Mouse (Mus musculus) olfactory bulb, adult 2 months (tissue): ENCODE results near the gene Fbxo39. TPM values are rescaled to one million over a fixed set of nuclear protein-coding genes. Genes with fewer than 3 reads are reported as not detected.

ENCODE experiments used
- H3K27ac ChIP-seq: fragments of 200-500 bp; 2 replicates; pipeline ENCODE4 v1.5.1; 2012; ENCODE audit warnings: low read depth, low read length; ENCODE audit not compliant: insufficient read depth
- H3K4me1 ChIP-seq: fragments of 200-500 bp; 2 replicates; pipeline ENCODE4 v1.6.1; 2012; ENCODE audit warnings: low read length; ENCODE audit not compliant: control insufficient read depth, insufficient read depth
- H3K4me3 ChIP-seq: fragments of 200-500 bp; 2 replicates; pipeline ENCODE4 v1.5.1; 2012; ENCODE audit warnings: mild to moderate bottlenecking, low read depth, low read length, moderate library complexity; ENCODE audit not compliant: insufficient read depth
- CTCF ChIP-seq: fragments of 200-500 bp; IDR thresholded peaks from 2 replicates; pipeline ENCODE4 v1.5.1; 2012; ENCODE audit warnings: low read depth, mild to moderate bottlenecking, low read length, moderate library complexity; ENCODE audit not compliant: insufficient read depth
- POLR2A ChIP-seq: fragments of 200-500 bp; IDR thresholded peaks from 2 replicates; pipeline ENCODE4 v1.6.1; 2012; ENCODE audit warnings: mild to moderate bottlenecking, low read depth, low read length, moderate library complexity; ENCODE audit not compliant: insufficient read depth
- WGBS: fragments of 180-500 bp; shearing (Covaris S2); methylation state at CpG from one replicate; pipeline ENCODE4 v1.1.7; 2018; 5-methylcytosine and 5-hydroxymethylcytosine counted together
- polyA plus RNA-seq: library from polyadenylated mRNA; stranded (reverse); fragments of >200 nt; gene quantifications from 2 replicates; pipeline ENCODE4 v1.2.4, GENCODE M21; 2012; ENCODE audit warnings: low replicate concordance; ENCODE audit not compliant: missing spikeins, insufficient read depth, insufficient read length

The Fbxo39 gene
- polyA plus RNA-seq, 1 experiment: not detected

DNA sequence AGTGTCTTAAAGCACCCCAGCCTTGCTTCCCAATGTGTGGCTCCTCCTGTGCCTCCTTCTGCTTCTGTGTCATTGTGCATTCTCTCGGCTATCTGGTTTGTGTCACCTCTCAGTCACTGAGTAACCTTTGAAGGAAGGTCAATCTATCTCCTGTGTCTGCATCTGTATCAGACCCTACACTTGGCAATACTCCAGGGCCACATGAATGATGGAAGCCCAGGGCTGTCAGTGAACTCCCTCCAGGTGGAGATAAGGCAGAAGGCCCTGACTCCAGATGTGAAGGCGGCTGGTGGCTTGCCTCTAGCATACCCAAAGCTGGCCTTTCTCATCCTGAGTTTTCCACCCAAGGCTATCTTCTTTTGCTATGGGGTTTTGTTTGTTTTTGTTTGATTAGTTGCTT, 5.3 kb upstream of the Fbxo39 start:
- Histone ChIP-seq H3K4me3 (no peak overlapping the region), H3K4me1 (peaks cover 1% of the 10 kb centered on the region; the same call in 1 of the 2 replicates), H3K27ac (no peak overlapping the region)
- no peak for TF ChIP-seq CTCF
- TF ChIP-seq POLR2A: no peak
- 83% methylated on average over 2 of the region's 2 CpGs for WGBS

DNA sequence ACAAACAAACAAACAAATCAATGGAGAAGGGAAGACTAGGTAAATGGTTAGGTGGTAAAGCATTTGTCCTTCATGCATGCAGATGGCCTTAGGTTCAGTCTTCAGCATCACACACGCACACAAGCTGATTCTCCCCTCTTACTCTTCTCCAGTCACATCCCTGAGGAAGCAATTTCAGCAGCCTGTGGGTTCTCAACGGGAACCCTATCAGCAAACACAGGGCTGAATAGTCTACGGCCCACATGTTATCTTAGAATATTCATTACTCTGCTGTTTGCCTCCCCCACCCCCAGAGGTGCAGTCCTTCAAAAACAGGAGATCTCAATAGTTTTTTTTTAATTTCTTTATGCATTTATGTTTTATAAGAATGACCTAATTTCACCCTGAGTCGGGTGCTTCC, 3.8 kb upstream of the Fbxo39 start:
- no peak for TF ChIP-seq POLR2A
- TF ChIP-seq CTCF: no peak
- no peak overlapping the region for H3K27ac ChIP-seq
- H3K4me1 ChIP-seq: peaks cover 7% of the 10 kb centered on the region
- no peak overlapping the region for H3K4me3 ChIP-seq
- 89% methylated on average over 4 of the region's 4 CpGs for whole genome bisulfite sequencing

DNA sequence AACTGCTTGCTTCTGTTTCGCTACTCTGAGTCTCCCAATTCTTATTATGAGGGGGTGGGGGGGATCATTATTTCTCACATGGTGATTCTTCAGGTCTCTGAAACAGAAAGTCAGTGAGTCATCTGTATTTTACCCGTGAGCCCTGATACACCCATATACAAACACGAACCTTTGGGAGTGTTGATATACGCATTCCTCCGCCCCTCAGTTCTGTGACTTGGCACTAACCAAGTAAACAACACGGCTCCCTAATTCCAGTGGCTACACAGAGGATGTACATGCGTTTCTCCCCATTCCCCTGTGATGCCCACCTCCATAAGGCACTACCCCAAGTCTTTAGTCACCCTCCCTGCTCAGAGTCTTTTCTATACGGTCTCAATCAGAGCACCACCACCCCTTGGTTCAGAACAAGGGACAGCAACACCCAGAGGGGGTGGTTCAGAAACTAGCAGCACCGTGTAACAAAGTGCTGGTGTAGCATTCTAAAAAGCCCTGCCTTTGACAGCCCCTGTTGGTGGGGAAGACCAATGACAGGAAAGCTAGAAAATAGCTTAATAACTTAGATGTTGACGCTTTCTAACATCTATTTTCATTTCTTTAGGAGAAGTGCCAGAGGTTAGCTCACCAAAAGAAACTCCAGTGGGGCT, 2.8 kb upstream of the Fbxo39 start:
- no peak for TF ChIP-seq POLR2A
- no peak for TF ChIP-seq CTCF
- WGBS: 61% methylated on average over 10 of the region's 10 CpGs

DNA sequence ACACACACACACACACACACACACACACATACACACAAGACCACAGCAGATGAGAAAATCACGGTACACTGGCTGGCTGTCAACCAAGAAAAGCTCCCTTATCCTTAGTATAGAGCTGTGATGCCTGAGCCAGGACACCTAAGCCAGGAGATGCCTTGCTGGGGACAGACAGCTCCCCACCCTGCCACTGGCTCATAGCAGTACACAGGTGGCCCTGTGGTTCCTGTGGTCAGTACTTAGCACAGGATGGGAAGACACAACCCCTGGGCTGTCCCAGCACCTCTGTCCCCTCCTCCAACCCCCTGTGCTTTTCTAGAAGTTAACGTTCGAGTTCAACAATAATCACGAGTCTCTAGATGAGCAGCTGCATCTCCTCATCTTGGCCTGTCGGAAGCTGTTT, 3.8 kb downstream of the Fbxo39 start:
- WGBS: 84% methylated on average over 5 of the region's 5 CpGs
- Histone ChIP-seq H3K27ac (no peak overlapping the region), H3K4me3 (no peak overlapping the region), H3K4me1 (peaks cover 7% of the 10 kb centered on the region)
- TF ChIP-seq CTCF (no peak), POLR2A (no peak)

More for the DNA sequence above, 2.8 kb upstream of the Fbxo39 start:
- no peak overlapping the region for H3K4me3 ChIP-seq
- H3K27ac ChIP-seq: no peak overlapping the region
- H3K4me1 ChIP-seq: peaks cover 7% of the 10 kb centered on the region

DNA sequence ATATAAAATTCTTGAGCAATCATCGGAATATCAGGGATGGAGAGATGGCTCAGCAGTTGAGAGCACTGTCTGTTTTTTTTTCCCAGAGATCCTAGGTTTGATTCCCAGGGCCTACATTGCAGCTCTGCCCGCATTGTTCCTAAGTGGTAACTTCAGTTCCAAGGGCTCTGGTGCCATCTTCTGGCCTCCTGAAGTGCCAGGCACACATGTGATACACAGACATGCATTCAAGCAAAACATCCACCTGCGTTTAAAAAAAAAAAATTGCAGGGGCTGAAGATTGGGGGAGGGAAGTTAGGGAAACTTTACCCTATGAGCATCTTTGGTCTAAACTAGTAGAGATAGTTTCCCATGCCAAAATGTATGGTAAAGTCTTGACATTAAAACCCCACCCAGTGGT, 10.2 kb downstream of the Fbxo39 start:
- H3K27ac ChIP-seq: no peak overlapping the region
- TF ChIP-seq POLR2A (no peak), CTCF (no peak)
- no peak overlapping the region for H3K4me3 ChIP-seq
- WGBS: 82% methylated on average over 3 of the region's 3 CpGs
- no peaks in the 10 kb centered on the region for H3K4me1 ChIP-seq

DNA sequence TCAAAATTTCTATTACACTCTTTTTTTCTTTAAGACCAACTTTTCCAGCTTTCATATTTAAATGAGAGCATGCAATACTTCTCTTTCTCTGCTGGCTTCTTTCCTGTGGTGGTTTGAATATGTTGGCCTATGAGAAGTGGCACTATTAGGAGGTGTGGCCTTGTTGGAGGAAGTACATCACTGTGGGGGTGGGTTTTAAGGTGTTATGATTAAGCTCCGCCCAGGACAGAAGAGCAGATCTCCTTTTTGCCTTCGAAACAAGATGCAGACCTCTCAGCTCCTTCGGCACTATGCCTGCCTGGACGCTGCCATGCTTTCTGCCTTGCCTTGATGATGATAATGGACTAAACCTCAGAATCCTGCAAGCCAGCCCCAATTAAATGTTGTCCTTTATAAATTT, 11.5 kb downstream of the Fbxo39 start:
- Histone ChIP-seq H3K4me1 (no peaks in the 10 kb centered on the region), H3K27ac (no peak overlapping the region), H3K4me3 (no peak overlapping the region)
- no peak for TF ChIP-seq CTCF
- no peak for TF ChIP-seq POLR2A
- WGBS: 85% methylated on average over 4 of the region's 4 CpGs

DNA sequence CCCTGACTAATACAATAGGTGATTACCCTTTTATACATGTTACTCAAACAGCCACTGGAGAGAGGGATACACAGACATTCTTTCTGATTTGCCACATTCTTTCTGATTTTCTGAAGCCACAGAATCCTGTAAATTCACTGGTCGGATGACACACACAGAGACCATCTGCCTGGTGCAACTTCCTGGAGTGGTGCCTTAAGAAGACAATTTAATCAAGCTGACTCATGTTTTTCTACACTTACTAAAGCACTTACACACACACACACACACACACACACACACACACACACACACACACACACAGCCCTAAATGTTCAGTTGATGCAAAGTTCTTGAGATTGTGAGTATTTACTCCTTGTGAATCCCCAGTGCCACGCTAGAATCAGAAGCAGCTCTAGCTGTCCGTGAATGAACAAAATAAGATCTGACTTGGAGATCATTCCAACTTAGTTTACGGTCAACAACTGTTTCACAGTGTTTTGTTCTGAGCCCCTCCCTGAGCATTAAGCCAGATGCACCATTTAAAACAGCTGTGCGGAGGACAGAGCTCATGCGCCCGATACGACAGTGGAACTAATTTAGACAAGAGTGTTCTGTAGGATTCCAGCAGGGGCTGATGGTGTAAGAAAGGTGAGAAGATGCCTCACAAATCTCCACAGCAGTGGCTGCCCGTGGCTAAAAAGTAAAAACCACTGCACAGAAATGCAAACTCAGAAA, 18.9 kb downstream of the Fbxo39 start:
- no peak for TF ChIP-seq CTCF
- no peak for TF ChIP-seq POLR2A
- no peaks in the 10 kb centered on the region for H3K4me1 ChIP-seq
- H3K27ac ChIP-seq: no peak overlapping the region
- H3K4me3 ChIP-seq: no peak overlapping the region
- 65% methylated on average over 9 of the region's 9 CpGs for WGBS

DNA sequence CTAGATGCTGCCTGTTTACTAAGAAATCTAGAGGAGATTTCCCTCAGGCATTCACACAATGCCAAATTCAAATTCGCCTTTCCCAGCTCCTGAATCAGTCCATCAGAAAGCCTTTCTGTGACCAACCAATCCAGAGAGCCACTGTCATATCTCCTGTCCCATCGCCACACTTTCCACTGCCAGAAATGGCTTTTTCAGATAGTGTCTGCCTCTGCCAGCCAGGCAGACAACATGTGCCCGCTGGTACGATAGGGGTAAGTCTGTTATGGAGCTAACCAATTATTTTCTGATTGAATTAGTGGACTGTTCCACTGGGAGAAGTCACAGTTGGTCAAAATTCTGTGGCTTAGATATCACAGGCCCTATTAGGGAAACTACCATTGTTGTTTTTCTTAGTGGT, 20.4 kb downstream of the Fbxo39 start:
- no peaks in the 10 kb centered on the region for H3K4me1 ChIP-seq
- H3K27ac ChIP-seq: no peak overlapping the region
- H3K4me3 ChIP-seq: no peak overlapping the region
- no peak for TF ChIP-seq CTCF
- TF ChIP-seq POLR2A: no peak
- WGBS: 80% methylated on average over 4 of the region's 4 CpGs

DNA sequence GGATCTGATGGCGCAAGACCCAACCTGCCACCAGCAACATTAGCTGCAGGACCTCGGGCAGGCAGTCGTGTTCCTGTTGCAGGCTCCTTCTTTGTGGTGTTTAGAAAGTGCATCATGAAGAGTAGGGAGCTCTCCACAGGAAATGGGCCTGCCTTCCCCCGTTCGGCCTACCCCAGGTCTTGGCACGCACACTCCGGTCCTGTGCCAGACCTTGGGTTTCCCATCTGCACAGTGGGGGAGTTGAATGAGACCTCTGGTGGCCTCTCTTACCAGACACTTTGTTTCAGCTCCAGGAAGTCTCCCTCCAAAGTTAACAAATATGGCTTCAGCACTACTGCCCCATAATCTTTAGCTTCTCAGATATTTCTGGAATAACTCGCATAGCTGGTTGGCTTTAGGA, 22.5 kb downstream of the Fbxo39 start:
- no peak overlapping the region for H3K4me3 ChIP-seq
- no peak overlapping the region for H3K27ac ChIP-seq
- H3K4me1 ChIP-seq: no peaks in the 10 kb centered on the region
- TF ChIP-seq CTCF: no peak
- no peak for TF ChIP-seq POLR2A
- 74% methylated on average over 8 of the region's 8 CpGs for WGBS

DNA sequence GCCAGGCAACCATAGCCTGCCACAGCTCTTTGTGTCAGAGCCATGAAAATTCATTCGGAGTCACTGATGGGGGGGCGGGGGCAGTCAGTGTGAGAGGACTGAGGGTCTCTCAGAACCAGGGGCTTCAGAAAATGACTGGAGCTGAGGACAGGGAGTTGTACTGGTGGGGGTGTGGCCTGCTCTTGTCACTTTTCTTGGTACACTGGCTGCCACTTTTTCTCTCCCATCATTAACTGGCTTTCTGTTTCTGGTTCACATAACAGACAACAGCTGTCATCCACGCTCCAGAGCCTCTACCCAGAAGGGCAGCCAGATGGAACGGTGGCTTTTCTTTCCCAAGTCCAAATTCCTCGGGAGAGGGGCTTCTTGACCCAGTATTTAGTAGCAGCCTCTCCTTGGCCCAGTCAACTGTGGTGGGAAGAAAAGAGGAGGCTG, 24.2 kb downstream of the Fbxo39 start:
- 35% methylated on average over 5 of the region's 5 CpGs for WGBS
- H3K27ac ChIP-seq: no peak overlapping the region
- no peak for TF ChIP-seq POLR2A
- no peaks in the 10 kb centered on the region for H3K4me1 ChIP-seq
- H3K4me3 ChIP-seq: no peak overlapping the region
